Mouse (Mus musculus): Measurements from ENCODE around the gene Dnajb1.
A peak's percentile ranks its signal among the peaks of the same experiment; 100 is the strongest.

Dnajb1 gene

GRCm38 (mm10) chr8:83607661-83608397 is at the start of gene Dnajb1, which contains the start of gene Tecr:
TSS of gene Dnajb1 (plus strand) at chr8:83608193.
TSS of gene Tecr (minus strand) at chr8:83607971.
- DNase-seq (ENCODE audit: low spot score in 2 of 2): peak; percentile 100

- DNase-seq (ENCODE audit: low spot score in 2 of 2): no peak
These were observed 45.3 kb upstream of the Dnajb1 start for GRCm38 (mm10) chr8:83562669-83563068.

GRCm38 (mm10) chr8:83563246-83563645 is 44.7 kb upstream of the Dnajb1 start:
- DNase-seq (ENCODE audit: low spot score in 2 of 2): no peak

GRCm38 (mm10) chr8:83565731-83566375 is 42.1 kb upstream of the Dnajb1 start:
- DNase-seq (ENCODE audit: low spot score in 2 of 2): peak in 1 of 2 experiments; percentile 38

GRCm38 (mm10) chr8:83566469-83567395 is 41.3 kb upstream of the Dnajb1 start, which contains the start of gene Ndufb7:
TSS of gene Ndufb7 (plus strand) at chr8:83566671.
- peak; percentile 97 to 98 for DNase-seq (ENCODE audit: low spot score in 2 of 2)

- peak in 1 of 2 experiments; percentile 35 for DNase-seq (ENCODE audit: low spot score in 2 of 2)
These were observed 40.3 kb upstream of the Dnajb1 start for GRCm38 (mm10) chr8:83567668-83568067.

- DNase-seq (ENCODE audit: low spot score in 2 of 2): no peak
These were observed 39.9 kb upstream of the Dnajb1 start for GRCm38 (mm10) chr8:83568128-83568527.

GRCm38 (mm10) chr8:83568755-83569154 is 39.2 kb upstream of the Dnajb1 start:
- no peak for DNase-seq (ENCODE audit: low spot score in 2 of 2)

- DNase-seq (ENCODE audit: low spot score in 2 of 2): peak in 1 of 2 experiments; percentile 31
These were observed 38.8 kb upstream of the Dnajb1 start for GRCm38 (mm10) chr8:83569165-83569564.

GRCm38 (mm10) chr8:83570272-83571000 is 37.6 kb upstream of the Dnajb1 start:
- DNase-seq (ENCODE audit: low spot score in 2 of 2): peak in 1 of 2 experiments; percentile 37

GRCm38 (mm10) chr8:83571001-83571340 is 37.0 kb upstream of the Dnajb1 start:
- DNase-seq (ENCODE audit: low spot score in 2 of 2): peak in 1 of 2 experiments; percentile 35

GRCm38 (mm10) chr8:83571791-83572190 is 36.2 kb upstream of the Dnajb1 start:
- DNase-seq (ENCODE audit: low spot score in 2 of 2): no peak

- DNase-seq (ENCODE audit: low spot score in 2 of 2): peak; percentile 19 to 21
These were observed 35.7 kb upstream of the Dnajb1 start for GRCm38 (mm10) chr8:83572246-83572812.

- DNase-seq (ENCODE audit: low spot score in 2 of 2): peak; percentile 37 to 38
These were observed 34.7 kb upstream of the Dnajb1 start for GRCm38 (mm10) chr8:83573140-83573875.

- DNase-seq (ENCODE audit: low spot score in 2 of 2): peak; percentile 36 to 49
These were observed 33.2 kb upstream of the Dnajb1 start for GRCm38 (mm10) chr8:83574631-83575315.

- DNase-seq (ENCODE audit: low spot score in 2 of 2): peak; percentile 25 to 33
These were observed 32.2 kb upstream of the Dnajb1 start for GRCm38 (mm10) chr8:83575561-83576515.

GRCm38 (mm10) chr8:83576516-83576895 is 31.5 kb upstream of the Dnajb1 start:
- no peak for DNase-seq (ENCODE audit: low spot score in 2 of 2)

GRCm38 (mm10) chr8:83576921-83577320 is 31.1 kb upstream of the Dnajb1 start:
- DNase-seq (ENCODE audit: low spot score in 2 of 2): peak in 1 of 2 experiments; percentile 25

Data from right cerebral cortex, postnatal 10 days (tissue).